Mouse (Mus musculus) kidney, postnatal 4 days (tissue): Measurements from ENCODE around the gene B3gnt4.

Experiments
- DNase-seq, 2 experiments: peaks; one replicate each; pipeline ENCODE4 v3.0.0; 2021; ENCODE audit warnings: mixed read lengths in 2 of 2

Gene B3gnt4

GRCm38 (mm10) chr5:123528641-123529040 lies 18.4 kb downstream of the B3gnt4 start:
- peak in 1 of 2 experiments; percentile 0 for DNase-seq

- peak in 1 of 2 experiments; percentile 0 for DNase-seq
These were observed 19.8 kb downstream of the B3gnt4 start for GRCm38 (mm10) chr5:123530056-123530455.

- DNase-seq = peak in 1 of 2 experiments; percentile 0
These were observed 23.5 kb downstream of the B3gnt4 start for GRCm38 (mm10) chr5:123533801-123534200.

DNA sequence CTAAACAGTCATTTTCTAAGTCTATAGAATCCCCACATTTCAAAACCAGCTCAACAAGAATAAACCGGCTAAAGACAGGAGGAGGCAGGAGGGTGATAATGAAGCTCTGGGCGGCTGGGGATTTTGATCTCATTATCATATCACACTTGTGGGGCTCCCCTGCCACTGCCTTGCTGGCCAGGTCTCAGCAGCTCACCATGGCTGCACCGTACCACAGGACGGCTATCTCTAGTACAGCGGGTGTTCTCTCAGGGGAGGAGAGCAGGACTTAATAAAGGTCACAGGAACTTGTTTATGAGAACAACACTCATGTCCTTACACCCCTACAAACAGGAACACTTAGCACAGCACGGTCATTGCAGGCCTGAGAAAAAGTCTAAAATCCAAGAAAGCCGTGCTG lies 45.4 kb downstream of the B3gnt4 start:
- no peak for DNase-seq

DNA sequence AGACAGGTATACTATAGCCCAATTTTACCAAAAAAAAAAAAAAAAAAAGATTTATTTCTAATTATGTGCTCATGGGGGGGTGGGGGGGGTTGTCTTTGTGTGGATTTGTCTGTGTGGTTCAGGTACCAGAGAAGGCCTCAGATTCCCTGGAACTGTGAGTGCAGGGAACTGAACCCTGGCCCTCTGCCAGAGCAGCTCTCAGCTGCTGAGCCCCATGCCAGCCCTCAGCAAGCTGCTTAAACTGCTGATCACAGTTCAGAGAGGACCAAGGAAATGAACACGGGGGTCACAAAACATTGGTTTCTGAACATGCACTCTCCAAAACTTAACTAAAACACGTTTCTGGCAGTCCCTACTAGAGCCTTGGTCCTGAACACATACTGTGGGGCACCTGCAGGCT lies 46.2 kb downstream of the B3gnt4 start:
- peak in 1 of 2 experiments; percentile 23 for DNase-seq

- DNase-seq = no peak
These were observed 49.3 kb downstream of the B3gnt4 start for GRCm38 (mm10) chr5:123559588-123559987.

GRCm38 (mm10) chr5:123561128-123561527 lies 50.9 kb downstream of the B3gnt4 start:
- no peak for DNase-seq
